Mouse (Mus musculus) MEL (cell line): ENCODE results near the gene Acly. TPM values are rescaled to one million over a fixed set of nuclear protein-coding genes. Genes with fewer than 3 reads are reported as not detected.
A peak's percentile ranks its signal among the peaks of the same experiment; 100 is the strongest.

Experiments
- DNase-seq: peaks from one replicate; pipeline ENCODE4 v3.0.0; 2011; ENCODE audit warnings: low read depth, low spot score
- H3K27ac ChIP-seq: 2 replicates; pipeline ENCODE4 v1.5.1; 2012; ENCODE audit warnings: low read depth, mild to moderate bottlenecking, control low read depth, low read length, moderate library complexity; ENCODE audit not compliant: control insufficient read depth
- H3K27me3 ChIP-seq, 2 experiments: fragments of 150-350 bp in 1 of 2; sonication (generic) in 1 of 2; 2 replicates each; pipeline ENCODE4 v1.6.1; 2012; ENCODE audit warnings: low read length in 2 of 2, mild to moderate bottlenecking in 2 of 2, improper control_type of control experiment in 1 of 2, moderate library complexity in 1 of 2; ENCODE audit not compliant: insufficient read depth in 2 of 2, control insufficient read depth in 1 of 2
- H3K36me3 ChIP-seq, 2 experiments: 2 replicates each; pipeline ENCODE4 v1.6.1; 2012 to 2014; ENCODE audit warnings: low read length in 2 of 2, improper control_type of control experiment in 1 of 2, inconsistent platforms in 1 of 2, mild to moderate bottlenecking in 1 of 2; ENCODE audit not compliant: insufficient read depth in 2 of 2, control insufficient read depth in 1 of 2
- H3K4me1 ChIP-seq, 2 experiments: fragments of 150-350 bp in 1 of 2; sonication (generic) in 1 of 2; 2 replicates each; pipeline ENCODE4 v1.6.1; 2012; ENCODE audit warnings: low read length in 2 of 2, improper control_type of control experiment in 1 of 2, mild to moderate bottlenecking in 1 of 2; ENCODE audit not compliant: insufficient read depth in 2 of 2, control insufficient read depth in 1 of 2
- H3K4me3 ChIP-seq, 2 experiments: fragments of 150-350 bp in 1 of 2; sonication (generic) in 1 of 2; 2 replicates each; pipeline ENCODE4 v1.5.1; 2012; ENCODE audit warnings: low read depth in 2 of 2, low read length in 2 of 2, mild to moderate bottlenecking in 2 of 2, moderate library complexity in 2 of 2, control low read depth in 1 of 2, improper control_type of control experiment in 1 of 2; ENCODE audit not compliant: control insufficient read depth in 1 of 2, insufficient read depth in 1 of 2
- H3K79me2 ChIP-seq: 2 replicates; pipeline ENCODE4 v1.6.1; 2012; ENCODE audit warnings: mild to moderate bottlenecking, low read length, moderate library complexity; ENCODE audit not compliant: control insufficient read depth, poor library complexity, insufficient read depth
- H3K9ac ChIP-seq: 2 replicates; pipeline ENCODE4 v1.6.1; 2012; ENCODE audit warnings: low read depth, mild to moderate bottlenecking, control low read depth, low read length, moderate library complexity; ENCODE audit not compliant: control insufficient read depth, poor library complexity, severe bottlenecking
- H3K9me3 ChIP-seq: fragments of 150-350 bp; sonication (generic); replicated peaks from 2 replicates; pipeline ENCODE4 v1.6.1; 2012; ENCODE audit warnings: mild to moderate bottlenecking, low read length, improper control_type of control experiment, moderate library complexity; ENCODE audit not compliant: insufficient read depth
- CHD1 ChIP-seq: IDR thresholded peaks from 2 replicates; pipeline ENCODE4 v1.6.1; 2012; ENCODE audit warnings: low read depth, mild to moderate bottlenecking, inconsistent platforms, low read length, improper control_type of control experiment
- CHD2 ChIP-seq: IDR thresholded peaks from 2 replicates; pipeline ENCODE4 v1.6.1; 2011; ENCODE audit warnings: low read length, improper control_type of control experiment
- E2F4 ChIP-seq: IDR thresholded peaks from 2 replicates; pipeline ENCODE4 v1.6.1; 2011; ENCODE audit warnings: low read depth, low read length, improper control_type of control experiment, borderline replicate concordance
- ELF1 ChIP-seq: IDR thresholded peaks from 2 replicates; pipeline ENCODE4 v1.6.1; 2014; ENCODE audit warnings: low read depth, mild to moderate bottlenecking, inconsistent platforms, low read length, improper control_type of control experiment, moderate library complexity
- EP300 ChIP-seq, 2 experiments: IDR thresholded peaks; 2 replicates each; pipeline ENCODE4 v1.6.1; 2011; ENCODE audit warnings: improper control_type of control experiment in 2 of 2, low read length in 2 of 2, low read depth in 1 of 2, mild to moderate bottlenecking in 1 of 2
- GABPA ChIP-seq: IDR thresholded peaks from 2 replicates; pipeline ENCODE4 v1.6.1; 2012; ENCODE audit warnings: low read depth, mild to moderate bottlenecking, inconsistent platforms, low read length, improper control_type of control experiment, moderate library complexity
- GATA1 ChIP-seq: IDR thresholded peaks from 2 replicates; pipeline ENCODE4 v1.6.1; 2011; ENCODE audit warnings: low read depth, low read length, improper control_type of control experiment
- HCFC1 ChIP-seq: IDR thresholded peaks from 2 replicates; pipeline ENCODE4 v1.6.1; 2012; ENCODE audit warnings: low read depth, mild to moderate bottlenecking, inconsistent platforms, low read length, improper control_type of control experiment, moderate library complexity
- JUND ChIP-seq: IDR thresholded peaks from 2 replicates; pipeline ENCODE4 v1.6.1; 2011; ENCODE audit warnings: low read depth, mild to moderate bottlenecking, improper control_type of control experiment, low read length
- MAFK ChIP-seq: IDR thresholded peaks from 2 replicates; pipeline ENCODE4 v1.6.1; 2011; ENCODE audit warnings: low read depth, mild to moderate bottlenecking, low read length, improper control_type of control experiment, borderline replicate concordance
- MAZ ChIP-seq: IDR thresholded peaks from 2 replicates; pipeline ENCODE4 v1.6.1; 2012; ENCODE audit warnings: low read depth, mild to moderate bottlenecking, inconsistent platforms, low read length, improper control_type of control experiment
- MXI1 ChIP-seq: IDR thresholded peaks from 2 replicates; pipeline ENCODE4 v1.6.1; 2011; ENCODE audit warnings: mild to moderate bottlenecking, low read depth, low read length, improper control_type of control experiment
- NELFE ChIP-seq: IDR thresholded peaks from 2 replicates; pipeline ENCODE4 v1.6.1; 2011; ENCODE audit warnings: low read depth, low read length, improper control_type of control experiment
- POLR2AphosphoS5 ChIP-seq: IDR thresholded peaks from 2 replicates; pipeline ENCODE4 v1.6.1; 2012; ENCODE audit warnings: low read depth, borderline replicate concordance, mild to moderate bottlenecking, inconsistent platforms, low read length, moderate library complexity, mixed read lengths
- RAD21 ChIP-seq: IDR thresholded peaks from 2 replicates; pipeline ENCODE4 v1.6.1; 2011; ENCODE audit warnings: mild to moderate bottlenecking, low read depth, low read length, improper control_type of control experiment
- RCOR1 ChIP-seq: IDR thresholded peaks from 2 replicates; pipeline ENCODE4 v1.6.1; 2012; ENCODE audit warnings: low read depth, mild to moderate bottlenecking, inconsistent platforms, low read length, improper control_type of control experiment
- SIN3A ChIP-seq: IDR thresholded peaks from 2 replicates; pipeline ENCODE4 v1.6.1; 2012; ENCODE audit warnings: low read length, improper control_type of control experiment, inconsistent platforms
- TAL1 ChIP-seq: IDR thresholded peaks from 2 replicates; pipeline ENCODE4 v1.6.1; 2012; ENCODE audit warnings: mild to moderate bottlenecking, inconsistent platforms, low read length, moderate library complexity, mixed read lengths
- TBP ChIP-seq: IDR thresholded peaks from 2 replicates; pipeline ENCODE4 v1.8.0; 2011; ENCODE audit warnings: low read depth, low read length, improper control_type of control experiment
- TCF12 ChIP-seq: IDR thresholded peaks from 2 replicates; pipeline ENCODE4 v1.6.1; 2014; ENCODE audit warnings: low read depth, mild to moderate bottlenecking, inconsistent platforms, low read length, improper control_type of control experiment, moderate library complexity
- ZKSCAN1 ChIP-seq: IDR thresholded peaks from 2 replicates; pipeline ENCODE4 v1.6.1; 2012; ENCODE audit warnings: low read depth, mild to moderate bottlenecking, inconsistent platforms, low read length, improper control_type of control experiment, moderate library complexity
- ZNF384 ChIP-seq: IDR thresholded peaks from 2 replicates; pipeline ENCODE4 v1.6.1; 2012; ENCODE audit warnings: low read depth, mild to moderate bottlenecking, inconsistent platforms, low read length, improper control_type of control experiment
- polyA plus RNA-seq, 2 experiments: library from polyadenylated mRNA; stranded (reverse) in 1 of 2; unstranded in 1 of 2; fragments of >175 nt in 1 of 2; fragments of >200 nt in 1 of 2; gene quantifications; 2 replicates each; pipeline versions ENCODE4 v1.2.1 to v1.2.4; 2012; ENCODE audit warnings: low replicate concordance in 2 of 2, low read depth in 1 of 2; ENCODE audit not compliant: insufficient read length in 2 of 2, insufficient read depth in 1 of 2, missing spikeins in 1 of 2
- total RNA-seq: library from RNA; depleted of rRNA; stranded (reverse); fragments of 300-350 nt; gene quantifications from 2 replicates; pipeline ENCODE4 v1.2.3, GENCODE M21; 2012

The Acly gene
- total and polyA plus RNA-seq, 3 experiments: 167 to 234 TPM; not detected in 1

DNA sequence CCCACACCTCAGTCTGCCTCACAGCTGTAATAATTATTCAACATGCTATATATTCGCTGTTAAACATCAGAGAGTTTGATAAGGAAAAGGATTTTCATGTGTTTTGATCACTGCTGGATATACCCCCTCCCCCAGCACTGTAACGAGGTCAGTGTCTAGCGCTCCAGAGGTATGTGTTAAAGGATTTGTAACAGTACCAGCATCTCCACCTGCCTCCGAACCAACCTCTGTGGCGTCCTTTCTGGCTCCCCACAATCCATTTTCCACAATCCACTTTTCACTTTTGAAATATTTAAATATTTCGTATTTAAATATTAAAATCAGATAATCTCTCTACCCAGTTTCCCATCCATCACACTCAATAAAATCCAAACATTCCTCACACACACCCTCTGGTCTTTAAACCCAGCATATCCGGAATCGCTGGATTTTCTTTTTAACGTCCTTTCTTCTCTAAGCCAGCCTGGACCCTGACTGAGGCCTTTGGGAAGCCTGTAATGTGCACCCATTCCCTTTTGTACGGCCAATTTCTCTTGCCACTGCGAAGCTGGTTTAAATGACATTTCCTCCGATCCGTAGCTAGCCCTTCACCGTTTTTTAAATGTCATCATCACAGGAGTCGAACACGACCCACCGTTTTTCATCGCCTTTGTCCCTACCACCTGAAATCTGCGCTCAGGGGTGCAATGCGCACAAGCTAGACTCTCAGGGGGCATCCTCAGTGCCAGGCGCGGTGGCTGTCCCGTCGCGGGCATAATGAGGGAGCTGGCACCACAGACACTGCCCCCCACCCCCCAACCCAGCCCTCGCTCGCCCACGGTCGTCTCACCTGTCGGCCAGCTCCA is 56.2 kb downstream of the Acly start:
- Histone ChIP-seq H3K27me3 (no peaks in the 10 kb centered on the region), H3K27ac (no peak overlapping the region), H3K9ac (peak overlapping the region; percentile 85), H3K4me3 (peak overlapping the region; percentile 76 to 91), H3K79me2 (peaks cover 50% of the 10 kb centered on the region)
- TF ChIP-seq HCFC1 (no peak), TBP (0 out of 2 replicates have a peak, but pooled peaks have one; percentile 21), EP300 (IDR thresholded peaks at IDR 0.05; ENCODE audit: low read depth in 1 of 2, low read length in 2 of 2) (peak in 1 of 2 experiments; percentile 29; a peak in 1 of 4 replicates), NELFE (no peak)
- TF ChIP-seq, all 39 proteins: peak for 2
- Histone ChIP-seq H3K36me3 (peaks cover 7 to 45% of the 10 kb centered on the region in 2 experiments), H3K4me1 (peaks cover 15 to 27% of the 10 kb centered on the region in 2 experiments), H3K9me3 (no peaks in the 10 kb centered on the region)
- peak; percentile 44 for DNase-seq

- Histone ChIP-seq H3K9ac (no peak overlapping the region), H3K79me2 (peaks cover 63% of the 10 kb centered on the region), H3K27me3 (no peaks in the 10 kb centered on the region), H3K27ac (peak overlapping the region; percentile 86), H3K4me3 (no peak overlapping the region; a peak in 1 of 4 replicates), H3K9me3 (no peaks in the 10 kb centered on the region), H3K36me3 (peaks cover 21 to 55% of the 10 kb centered on the region in 2 experiments), H3K4me1 (peaks cover 24 to 35% of the 10 kb centered on the region in 2 experiments)
- 0 out of 2 replicates have a peak, but pooled peaks have one; percentile 10 for TF ChIP-seq HCFC1
- peak; percentile 84; the same call in 1 of the 2 replicates for TF ChIP-seq CHD1
- TF ChIP-seq ZKSCAN1: no peak
- 0 out of 2 replicates have a peak, but pooled peaks have one; percentile 28 for TF ChIP-seq MAZ
- no peak for DNase-seq
Observed at GRCm38 (mm10) chr11:100465833-100466232, 62.0 kb downstream of the Acly start.

DNA sequence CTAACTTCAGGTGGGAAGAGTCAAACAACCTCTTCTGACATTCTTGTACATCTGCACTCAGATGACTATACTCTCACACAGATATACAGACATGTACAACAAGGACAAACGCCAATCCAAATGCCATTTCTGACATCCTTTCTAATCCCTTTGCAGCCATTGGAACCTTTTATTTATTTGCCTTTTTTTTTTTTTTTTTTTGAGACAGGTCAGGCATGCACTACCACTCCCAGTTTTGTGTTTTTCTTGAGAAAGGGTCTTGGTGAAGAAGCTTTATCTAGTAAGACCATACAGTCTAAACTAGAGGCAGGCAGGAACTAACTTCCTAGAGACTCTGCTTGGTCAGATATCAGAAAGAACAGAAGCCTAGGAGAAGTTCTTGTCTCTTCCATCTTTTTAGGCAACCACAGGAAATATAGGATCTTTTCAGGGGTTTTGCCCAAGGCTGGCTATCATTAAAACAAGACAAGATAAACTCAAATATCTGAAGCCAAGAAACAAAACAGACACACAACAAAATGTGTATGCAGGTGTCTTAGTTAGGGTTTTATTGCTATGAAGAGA is 62.5 kb downstream of the Acly start:
- H3K9ac ChIP-seq: no peak overlapping the region
- H3K27ac ChIP-seq: peak overlapping the region; percentile 86
- DNase-seq: peak; percentile 81
- H3K4me3 ChIP-seq: no peak overlapping the region
- H3K4me1 ChIP-seq: peaks cover 22 to 30% of the 10 kb centered on the region in 2 experiments
- H3K79me2 ChIP-seq: peaks cover 59% of the 10 kb centered on the region
- H3K9me3 ChIP-seq: no peaks in the 10 kb centered on the region
- H3K36me3 ChIP-seq: peaks cover 23 to 50% of the 10 kb centered on the region in 2 experiments
- H3K27me3 ChIP-seq: no peaks in the 10 kb centered on the region
- TF ChIP-seq GABPA (no peak), CHD2 (no peak), E2F4 (no peak), POLR2AphosphoS5 (no peak), SIN3A (peak; percentile 87), RAD21 (no peak), HCFC1 (no peak), ZNF384 (peak; percentile 98), CHD1 (no peak), ZKSCAN1 (no peak; the same call in 1 of the 2 replicates), TBP (no peak), MAFK (peak; percentile 77; the same call in 1 of the 2 replicates), MXI1 (no peak; the same call in 1 of the 2 replicates), RCOR1 (peak; percentile 93), ELF1 (peak; percentile 63), TAL1 (peak; percentile 91), TCF12 (peak; percentile 97), GATA1 (peak; percentile 94), JUND (no peak)
